Comparison of ENCODE assay signal across 7 mouse cellular contexts in the genomic region with DNA sequence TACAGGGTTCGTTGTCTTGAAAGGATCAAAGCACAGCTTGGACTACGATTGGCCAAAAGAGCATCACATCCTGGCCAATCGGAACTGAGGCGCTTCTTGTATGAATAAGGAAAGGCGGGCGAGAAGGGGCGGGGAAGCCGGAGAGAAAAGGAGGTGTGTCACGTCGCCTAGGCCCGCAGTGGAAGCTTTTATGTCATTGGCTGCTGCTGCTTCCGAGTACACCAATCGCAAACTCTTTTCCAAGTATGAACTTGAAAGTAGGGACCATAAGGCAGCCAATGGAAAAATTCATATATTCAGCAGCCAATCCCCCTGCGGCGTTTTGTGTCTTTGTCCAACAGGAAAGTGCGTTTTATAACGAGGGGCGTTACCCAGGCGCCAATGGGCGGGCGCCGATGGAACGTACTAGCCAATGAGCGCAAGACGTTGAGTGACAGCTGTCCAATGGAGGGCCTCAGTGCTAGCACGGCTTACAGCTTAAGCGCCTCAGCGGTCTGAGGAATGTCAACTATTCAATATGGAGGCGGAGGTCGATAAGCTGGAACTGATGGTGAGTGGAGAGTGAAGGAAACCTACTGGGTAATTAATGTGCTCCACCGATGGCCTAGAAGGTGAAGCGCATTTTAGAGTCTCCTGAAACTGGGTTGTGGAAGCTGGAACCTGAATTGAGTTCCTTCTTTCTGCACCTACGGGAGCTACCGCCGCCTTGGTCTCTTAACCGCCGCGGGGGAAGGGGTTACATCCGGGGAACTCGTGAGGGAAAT. TPM values are rescaled to one million over a fixed set of nuclear protein-coding genes. Genes with fewer than 3 reads are reported as not detected.
DNase-seq lines count a peak whose midpoint lies in the region; ATAC-seq lines count a peak whose summit lies in the region.

Gene Ska2, plus strand, starts transcription at position 480 of the 764 bp plus-strand sequence.

- H3K4me2 ChIP-seq in intestine, embryonic 16.5 days (ENCODE audit: low read depth, low read length): peak within 1 kb of the TSS; percentile 71
- H3K4me2 ChIP-seq in midbrain, embryonic 11.5 days: peak within 1 kb of the TSS; percentile 63

- H3K9ac ChIP-seq in intestine, embryonic 16.5 days (ENCODE audit: low read depth, low read length): peak within 1 kb of the TSS; percentile 78
- H3K9ac ChIP-seq in midbrain, embryonic 11.5 days (ENCODE audit: low read length): peak within 1 kb of the TSS; percentile 98

- H3K36me3 ChIP-seq in intestine, embryonic 16.5 days (ENCODE audit: control insufficient read depth, insufficient read depth, low read length): no peaks in the 10 kb centered on the region
- H3K36me3 ChIP-seq in midbrain, embryonic 11.5 days (ENCODE audit: control insufficient read depth, insufficient read depth, low read length): peaks cover 12% of the 10 kb centered on the region

- no peaks in the 10 kb centered on the region for H3K27me3 ChIP-seq in intestine, embryonic 16.5 days (replicated peaks; ENCODE audit: control insufficient read depth, insufficient read depth, low read length)
- H3K27me3 ChIP-seq in midbrain, embryonic 11.5 days (ENCODE audit: control insufficient read depth, insufficient read depth, low read length): no peaks in the 10 kb centered on the region

- DNase-seq in adrenal gland, adult 8-10 months: peak; percentile 98
- peak; percentile 98 for DNase-seq in embryo, embryonic 9.5 days (ENCODE audit: extremely low spot score)
- DNase-seq in gastrocnemius, postnatal 4 days (ENCODE audit: low spot score in 2 of 2): peak; percentile 84 to 94
- peak; percentile 95 to 96 for DNase-seq in left cerebral cortex, postnatal 36 days (ENCODE audit: low spot score in 2 of 2)
- DNase-seq in midbrain, embryonic 11.5 days (ENCODE audit: low spot score, missing footprints): peak; percentile 99
- DNase-seq in skeletal muscle tissue, adult 2 months (ENCODE audit: low read depth, low spot score): peak; percentile 99

- peak within 1 kb of the TSS; percentile 75 for H3K27ac ChIP-seq in intestine, embryonic 16.5 days (ENCODE audit: low read length)
- peak within 1 kb of the TSS; percentile 90 for H3K27ac ChIP-seq in midbrain, embryonic 11.5 days (ENCODE audit: low read depth, low read length)

- H3K4me3 ChIP-seq in intestine, embryonic 16.5 days (ENCODE audit: low read length): peak within 1 kb of the TSS; percentile 62
- H3K4me3 ChIP-seq in midbrain, embryonic 11.5 days (ENCODE audit: low read depth, low read length): peak within 1 kb of the TSS; percentile 78

- intact Hi-C loops in left cerebral cortex, postnatal 36 days (cut with DNase I): loop anchor here (1.0 kb wide), 1 partner anchor 17 kb away; no protein-coding TSS in a partner anchor

- peak; percentile 100 for ATAC-seq in intestine, embryonic 16.5 days
- peak; percentile 99 for ATAC-seq in midbrain, embryonic 11.5 days (ENCODE audit: low FRiP score)

- no peaks in the 10 kb centered on the region for H3K9me3 ChIP-seq in intestine, embryonic 16.5 days (ENCODE audit: control insufficient read depth, low read length)
- H3K9me3 ChIP-seq in midbrain, embryonic 11.5 days (ENCODE audit: control insufficient read depth, low read length): no peaks in the 10 kb centered on the region

- H3K4me1 ChIP-seq in intestine, embryonic 16.5 days (ENCODE audit: control insufficient read depth, insufficient read depth, low read length): peaks cover 9% of the 10 kb centered on the region
- peaks cover 15% of the 10 kb centered on the region for H3K4me1 ChIP-seq in midbrain, embryonic 11.5 days (ENCODE audit: control insufficient read depth, insufficient read depth, low read length)

- WGBS in intestine, embryonic 16.5 days: under 1% methylated on average over 40 of the region's 40 CpGs
- WGBS in midbrain, embryonic 11.5 days: under 1% methylated on average over 40 of the region's 40 CpGs

RNA-seq across cellular contexts. Expression of gene Ska2, which starts in this region (rescaled TPM):
- 1 to 10 TPM; 5.0 to 9.3 (median 7.2) TPM for total RNA-seq in adrenal gland, adult 8-10 months (2022)
- 10 to 100 TPM; 14.4 to 14.5 TPM for total RNA-seq in gastrocnemius, postnatal 4 days (2021)
- 30.6 and 37.7 TPM in 2 replicates for polyA plus RNA-seq in intestine, embryonic 16.5 days (2015; fragmentation: Nextera tagmentation; extraction: Ambion mirVana)
- 10 to 100 TPM; 12.2 to 13.2 TPM for total RNA-seq in left cerebral cortex, postnatal 36 days (2021)
- 113 and 115 TPM in 2 replicates for polyA plus RNA-seq in midbrain, embryonic 11.5 days (2014; fragmentation: Nextera tagmentation; extraction: Ambion mirVana)

Comparison
In these comparisons a context has a peak if more than half of its experiments do, and no peak if none do; other contexts are left out.
1. Peak in every context shown above with its lines: DNase-seq, ATAC-seq, H3K4me3 ChIP-seq and H3K27ac ChIP-seq.